Mouse (Mus musculus): ENCODE measurements around the gene Asl.

- TF ChIP-seq POLR2A (IDR thresholded peaks at IDR 0.05; ENCODE audit: borderline replicate concordance, extremely low read depth, insufficient read depth, insufficient read length, poor library complexity, severe bottlenecking) (no peak), CTCF (IDR thresholded peaks at IDR 0.05; ENCODE audit: borderline replicate concordance, extremely low read depth, insufficient read depth, insufficient read length) (peak; percentile 82)
These were observed 29.9 kb downstream of the Asl start for GRCm38 (mm10) chr5:129999097-129999496.

All from brain, embryonic 14.5 days (tissue).